Mouse (Mus musculus) monocyte, adult 59 days (primary cell): Measurements from ENCODE around the gene Txndc17. TPM values are rescaled to one million over a fixed set of nuclear protein-coding genes. Genes with fewer than 3 reads are reported as not detected.

ENCODE experiments used
- total RNA-seq, 2 experiments: library from RNA; stranded (reverse); gene quantifications; one replicate each; pipeline ENCODE4 v1.2.4; 2023

Gene Txndc17
- total RNA-seq: 10 to 100 TPM; 42.9 to 60.5 TPM

DNA sequence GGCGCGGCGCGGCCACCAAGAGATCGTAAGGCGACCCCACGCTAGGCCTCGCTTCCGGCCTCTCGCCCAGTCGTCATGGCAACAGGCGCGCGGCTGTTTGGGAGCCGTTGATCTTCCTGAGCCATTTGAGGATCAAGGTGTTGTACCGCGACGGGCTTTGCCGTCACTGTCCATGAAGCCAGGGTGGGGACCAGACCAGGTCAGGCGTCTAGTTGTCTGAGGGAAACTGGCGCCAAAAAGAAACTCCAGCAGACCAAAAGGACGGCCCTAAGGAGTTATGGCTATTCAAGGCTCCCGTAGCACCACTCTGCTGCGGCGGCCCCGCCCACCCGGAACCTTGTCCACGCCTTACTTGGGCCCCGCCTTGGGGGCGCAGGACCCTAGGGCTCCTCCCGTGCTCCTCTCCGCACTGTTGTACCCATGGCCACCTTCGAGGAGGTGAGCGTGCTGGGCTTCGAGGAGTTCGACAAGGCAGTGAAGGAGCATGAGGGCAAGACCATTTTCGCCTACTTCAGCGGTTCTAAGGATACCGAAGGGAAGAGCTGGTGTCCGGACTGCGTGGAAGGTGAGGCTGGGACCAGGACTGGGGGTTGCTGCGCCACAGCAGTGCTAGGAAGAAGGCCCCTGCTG is at the start of gene Txndc17, which contains the start of gene 4933427D14Rik:
TSS of gene Txndc17 (plus strand) at position 344 of the 630 bp plus-strand sequence.
TSS of gene 4933427D14Rik (minus strand) at position 256 of the 630 bp plus-strand sequence.

DNA sequence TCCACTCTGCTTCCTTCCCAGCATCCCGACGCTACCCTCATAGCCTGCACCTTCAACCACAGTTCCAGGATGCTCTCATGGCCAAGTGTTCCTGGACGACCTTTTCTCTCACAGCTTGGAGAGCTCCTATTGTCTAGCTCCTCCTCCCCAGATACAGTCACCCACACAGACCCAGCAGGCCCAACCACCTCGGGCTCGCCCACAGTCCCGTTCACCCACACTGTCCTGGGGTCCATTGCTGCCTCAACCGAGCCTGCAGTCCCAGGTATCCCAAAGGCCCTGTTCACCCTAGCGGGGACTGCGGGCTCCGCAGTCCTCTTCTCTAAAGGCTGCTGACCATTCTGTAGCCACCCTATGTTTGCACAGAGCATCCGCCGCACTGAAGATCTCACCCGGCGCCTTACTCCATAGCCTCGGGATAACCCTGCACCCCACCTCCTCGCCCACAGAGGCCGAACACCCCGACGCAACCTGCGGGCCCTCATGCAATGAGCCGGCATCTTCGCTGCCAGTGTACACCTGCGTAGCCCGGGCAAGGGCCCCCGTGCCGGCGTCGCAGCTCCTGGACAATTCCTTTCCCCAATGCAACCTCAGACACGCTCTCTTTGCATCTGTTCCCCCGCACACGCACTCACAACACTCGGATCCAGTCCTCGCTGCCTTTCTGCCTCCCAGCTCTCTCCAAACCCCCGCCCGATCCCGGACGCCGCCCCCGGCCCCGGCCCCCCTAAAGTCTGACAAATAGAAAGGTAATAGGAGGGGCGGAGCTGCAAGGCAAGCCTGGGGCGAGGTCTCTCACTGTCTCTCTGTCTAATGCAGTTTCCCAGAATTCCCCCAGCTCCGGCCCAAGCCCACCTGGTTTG is 775 bp upstream of the Txndc17 start, which contains the start of gene Gm43951:
TSS of gene Gm43951 (minus strand) at position 500 of the 863 bp plus-strand sequence.

DNA sequence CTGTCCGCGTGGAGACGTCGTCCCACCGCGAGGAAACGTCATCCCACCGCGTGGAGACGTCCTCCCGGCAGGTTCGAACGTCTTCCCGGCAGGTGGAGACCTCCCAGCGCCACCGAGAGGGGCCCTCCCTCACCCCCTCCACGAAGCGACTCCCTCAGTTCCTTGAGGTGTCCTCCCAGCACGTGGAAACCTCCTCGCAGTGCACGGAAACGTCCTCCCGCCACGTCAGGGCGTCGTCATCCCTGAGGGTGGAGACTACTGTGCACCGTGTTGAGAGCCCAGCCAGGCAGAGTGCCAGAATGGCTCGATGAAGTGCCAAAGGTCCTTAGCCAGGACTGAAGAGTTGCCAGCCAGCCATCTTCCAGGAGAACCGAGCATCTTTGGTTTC is 8.1 kb downstream of the Txndc17 start, which contains the start of gene Med31:
TSS of gene Med31 (minus strand) at position 183 of the 388 bp plus-strand sequence.

Other genes with a start within 250 kb of the Txndc17 start
- gene Aipl1, start 170.0 kb upstream of the Txndc17 start, total RNA-seq: not detected
- gene Pimreg, start 165.5 kb upstream of the Txndc17 start, total RNA-seq: under 1 TPM; 0.33 to 0.81 TPM
- gene Pitpnm3, start 71.8 kb upstream of the Txndc17 start, total RNA-seq: not detected
- gene Gm43951, start 707 bp upstream of the Txndc17 start, total RNA-seq: under 1 TPM; 0.52 to 0.92 TPM
- gene 4933427D14Rik, start 88 bp upstream of the Txndc17 start, total RNA-seq: 1 to 10 TPM; 6.1 to 9.5 TPM
- 10 to 100 TPM; 16.1 to 17.5 TPM for gene Med31, start 8.0 kb downstream of the Txndc17 start, total RNA-seq
- gene Slc13a5, start 59.7 kb downstream of the Txndc17 start, total RNA-seq: not detected
- gene Xaf1, start 94.1 kb downstream of the Txndc17 start, total RNA-seq: 10 to 100 TPM; 54.0 to 67.0 TPM
- gene Fbxo39, start 106.9 kb downstream of the Txndc17 start, total RNA-seq: under 1 TPM; 0.47 to 0.52 TPM
- not detected for gene Tekt1, start 154.9 kb downstream of the Txndc17 start, total RNA-seq
- 1 to 10 TPM in 1 of 2 experiments, not detected in 1; 2.3 TPM for gene Smtnl2, start 204.2 kb downstream of the Txndc17 start, total RNA-seq
- gene Ggt6, start 228.0 kb downstream of the Txndc17 start, total RNA-seq: not detected
- gene Mybbp1a, start 233.8 kb downstream of the Txndc17 start, total RNA-seq: 10 to 100 TPM; 69.4 to 73.1 TPM